ENCODE assay signal across 8 mouse cellular contexts in genomic region chr10:42957881-42958651, GRCm38 (mm10).
DNase-seq lines count a peak whose midpoint lies in the region; ATAC-seq and TF ChIP-seq lines count a peak whose summit lies in the region.

No protein-coding gene starts in this region.

- no peak overlapping the region for H3K27ac ChIP-seq in intestine, embryonic 14.5 days (ENCODE audit: low read depth)
- no peak overlapping the region for H3K27ac ChIP-seq in spleen, adult 2 months (ENCODE audit: insufficient read depth, low read length)

- WGBS in intestine, embryonic 14.5 days, result 8% methylated on average over 21 of the region's 21 CpGs
- WGBS in spleen, adult 2 months, result 35% methylated on average over 21 of the region's 21 CpGs

- H3K9me3 ChIP-seq in intestine, embryonic 14.5 days (ENCODE audit: control insufficient read depth, low read length), result no peaks in the 10 kb centered on the region

- DNase-seq in ovary, postnatal 36 days (ENCODE audit: low spot score), result peak; percentile 58
- DNase-seq in ovary, adult 18-20 months (ENCODE audit: low spot score), result no peak
- DNase-seq in cerebellum, postnatal 4 days (ENCODE audit: low spot score in 2 of 2), result peak; percentile 47 to 76
- DNase-seq in gastrocnemius, postnatal 14 days, result peak; percentile 70
- DNase-seq in intestine, embryonic 14.5 days (ENCODE audit: low spot score), result peak; percentile 81
- peak; percentile 81 to 85 for DNase-seq in left cerebral cortex, postnatal 25 days (ENCODE audit: low spot score in 2 of 2)
- peak; percentile 83 for DNase-seq in mesoderm, embryonic 11.5 days (ENCODE audit: low read depth, low spot score)
- DNase-seq in spleen, adult 2 months (ENCODE audit: low read depth in 1 of 2, low spot score in 2 of 2), result peak in 1 of 2 experiments; percentile 45

- H3K4me2 ChIP-seq in intestine, embryonic 14.5 days (ENCODE audit: low read length), result peak overlapping the region; percentile 47

- H3K27me3 ChIP-seq in intestine, embryonic 14.5 days (replicated peaks; ENCODE audit: control insufficient read depth, insufficient read depth, low read length), result no peaks in the 10 kb centered on the region; the same call in 1 of the 2 replicates
- H3K27me3 ChIP-seq in spleen, adult 2 months (ENCODE audit: control insufficient read depth, insufficient read depth, low read length), result no peaks in the 10 kb centered on the region

- no peak overlapping the region; the same call in 1 of the 2 replicates for H3K9ac ChIP-seq in intestine, embryonic 14.5 days (ENCODE audit: low read length)

- H3K4me3 ChIP-seq in intestine, embryonic 14.5 days (ENCODE audit: low read depth, low read length), result peak overlapping the region; percentile 22
- H3K4me3 ChIP-seq in spleen, adult 2 months (ENCODE audit: extremely low read depth, insufficient read depth, insufficient read length), result no peak overlapping the region

- TF ChIP-seq CTCF in spleen, adult 2 months (IDR thresholded peaks at IDR 0.05; ENCODE audit: extremely low read depth, insufficient read depth, insufficient read length, insufficient replicate concordance), result peak; percentile 67; the same call in 1 of the 2 replicates

- no peak for TF ChIP-seq POLR2A in spleen, adult 2 months (IDR thresholded peaks at IDR 0.05; ENCODE audit: low read depth, low read length)

- peak; percentile 70 for ATAC-seq in intestine, embryonic 14.5 days (replicated peaks; ENCODE audit: low FRiP score, low TSS enrichment, low read depth)

- H3K36me3 ChIP-seq in intestine, embryonic 14.5 days (ENCODE audit: control insufficient read depth, insufficient read depth, low read length), result no peaks in the 10 kb centered on the region
- H3K36me3 ChIP-seq in spleen, adult 2 months (ENCODE audit: control insufficient read depth, insufficient read depth, low read length), result peaks cover 3% of the 10 kb centered on the region; the same call in 1 of the 2 replicates

- H3K4me1 ChIP-seq in intestine, embryonic 14.5 days (replicated peaks; ENCODE audit: control insufficient read depth, insufficient read depth, low read length), result no peaks in the 10 kb centered on the region
- H3K4me1 ChIP-seq in spleen, adult 2 months (ENCODE audit: control insufficient read depth, insufficient read depth, insufficient read length), result peaks cover 6% of the 10 kb centered on the region; the same call in 1 of the 2 replicates

- intact Hi-C loops in gastrocnemius, postnatal 14 days (cut with DNase I; ENCODE audit: low total_unique reads), result no loop called here
- intact Hi-C loops in left cerebral cortex, postnatal 25 days (cut with DNase I), result loop anchor here (2.0 to 10.0 kb wide), 3 partner anchors 29 to 497 kb away; no protein-coding TSS in a partner anchor
